Mouse (Mus musculus): Measurements from ENCODE around the gene Adamts10. TPM values are rescaled to one million over a fixed set of nuclear protein-coding genes. Genes with fewer than 3 reads are reported as not detected.
A peak's percentile ranks its signal among the peaks of the same experiment; 100 is the strongest.

The Adamts10 gene
- polyA plus RNA-seq, 1 experiment: not detected

GRCm38 (mm10) chr17:33539878-33540277, 15.9 kb downstream of the Adamts10 start:
- no peak overlapping the region for H3K4me3 ChIP-seq (ENCODE audit: insufficient read depth, low read depth, low read length)
- no peak for TF ChIP-seq POLR2A (IDR thresholded peaks at IDR 0.05; ENCODE audit: insufficient read depth, low read depth, low read length)
- TF ChIP-seq CTCF (IDR thresholded peaks at IDR 0.05; ENCODE audit: insufficient read depth, low read depth, low read length): no peak
- 97% methylated on average over 4 of the region's 4 CpGs for WGBS
- H3K27ac ChIP-seq (ENCODE audit: insufficient read depth, low read depth, low read length): no peak overlapping the region
- H3K4me1 ChIP-seq (ENCODE audit: control insufficient read depth, insufficient read depth, low read length): no peaks in the 10 kb centered on the region

GRCm38 (mm10) chr17:33549212-33549611, 25.2 kb downstream of the Adamts10 start:
- H3K4me3 ChIP-seq (ENCODE audit: insufficient read depth, low read depth, low read length): no peak overlapping the region
- no peak for TF ChIP-seq POLR2A (IDR thresholded peaks at IDR 0.05; ENCODE audit: insufficient read depth, low read depth, low read length)
- no peak for TF ChIP-seq CTCF (IDR thresholded peaks at IDR 0.05; ENCODE audit: insufficient read depth, low read depth, low read length)
- no peaks in the 10 kb centered on the region for H3K4me1 ChIP-seq (ENCODE audit: control insufficient read depth, insufficient read depth, low read length)
- no peak overlapping the region for H3K27ac ChIP-seq (ENCODE audit: insufficient read depth, low read depth, low read length)
- 87% methylated on average over 6 of the region's 6 CpGs for WGBS

- Histone ChIP-seq H3K4me1 (ENCODE audit: control insufficient read depth, insufficient read depth, low read length) (no peaks in the 10 kb centered on the region), H3K27ac (ENCODE audit: insufficient read depth, low read depth, low read length) (no peak overlapping the region), H3K4me3 (ENCODE audit: insufficient read depth, low read depth, low read length) (no peak overlapping the region)
- WGBS: 82% methylated on average over 10 of the region's 10 CpGs
- TF ChIP-seq CTCF (IDR thresholded peaks at IDR 0.05; ENCODE audit: insufficient read depth, low read depth, low read length) (no peak), POLR2A (IDR thresholded peaks at IDR 0.05; ENCODE audit: insufficient read depth, low read depth, low read length) (no peak)
Measured at GRCm38 (mm10) chr17:33550388-33550787, 26.4 kb downstream of the Adamts10 start.

- no peak for TF ChIP-seq POLR2A (IDR thresholded peaks at IDR 0.05; ENCODE audit: insufficient read depth, low read depth, low read length)
- TF ChIP-seq CTCF (IDR thresholded peaks at IDR 0.05; ENCODE audit: insufficient read depth, low read depth, low read length): no peak
- Histone ChIP-seq H3K4me1 (ENCODE audit: control insufficient read depth, insufficient read depth, low read length) (no peaks in the 10 kb centered on the region), H3K4me3 (ENCODE audit: insufficient read depth, low read depth, low read length) (no peak overlapping the region), H3K27ac (ENCODE audit: insufficient read depth, low read depth, low read length) (no peak overlapping the region)
- whole genome bisulfite sequencing: 94% methylated on average over 4 of the region's 4 CpGs
Measured at GRCm38 (mm10) chr17:33552113-33552512, 28.1 kb downstream of the Adamts10 start.

- no peak overlapping the region for H3K27ac ChIP-seq (ENCODE audit: insufficient read depth, low read depth, low read length)
Measured at GRCm38 (mm10) chr17:33552964-33553363, 29.0 kb downstream of the Adamts10 start.

GRCm38 (mm10) chr17:33554536-33554935, 30.5 kb downstream of the Adamts10 start:
- H3K4me1 ChIP-seq (ENCODE audit: control insufficient read depth, insufficient read depth, low read length): no peaks in the 10 kb centered on the region
- no peak overlapping the region for H3K27ac ChIP-seq (ENCODE audit: insufficient read depth, low read depth, low read length)
- TF ChIP-seq CTCF (IDR thresholded peaks at IDR 0.05; ENCODE audit: insufficient read depth, low read depth, low read length) (no peak), POLR2A (IDR thresholded peaks at IDR 0.05; ENCODE audit: insufficient read depth, low read depth, low read length) (no peak)
- WGBS: 96% methylated on average over 1 of the region's 1 CpGs
- H3K4me3 ChIP-seq (ENCODE audit: insufficient read depth, low read depth, low read length): no peak overlapping the region

More at GRCm38 (mm10) chr17:33552964-33553363, 29.0 kb downstream of the Adamts10 start:
- 49% methylated on average over 4 of the region's 4 CpGs for WGBS
- H3K4me3 ChIP-seq (ENCODE audit: insufficient read depth, low read depth, low read length): no peak overlapping the region
- TF ChIP-seq CTCF (IDR thresholded peaks at IDR 0.05; ENCODE audit: insufficient read depth, low read depth, low read length) (peak; percentile 71), POLR2A (IDR thresholded peaks at IDR 0.05; ENCODE audit: insufficient read depth, low read depth, low read length) (no peak)
- no peaks in the 10 kb centered on the region for H3K4me1 ChIP-seq (ENCODE audit: control insufficient read depth, insufficient read depth, low read length)

- WGBS: 34% methylated on average over 6 of the region's 6 CpGs
Measured at GRCm38 (mm10) chr17:33555223-33555855, 31.3 kb downstream of the Adamts10 start, which contains the start of gene Myo1f. Myo1f (plus strand) TSS chr17:33555707.

GRCm38 (mm10) chr17:33557922-33558321, 33.9 kb downstream of the Adamts10 start:
- TF ChIP-seq POLR2A (IDR thresholded peaks at IDR 0.05; ENCODE audit: insufficient read depth, low read depth, low read length) (no peak), CTCF (IDR thresholded peaks at IDR 0.05; ENCODE audit: insufficient read depth, low read depth, low read length) (no peak)
- 86% methylated on average over 4 of the region's 4 CpGs for WGBS
- Histone ChIP-seq H3K4me3 (ENCODE audit: insufficient read depth, low read depth, low read length) (no peak overlapping the region), H3K4me1 (ENCODE audit: control insufficient read depth, insufficient read depth, low read length) (no peaks in the 10 kb centered on the region), H3K27ac (ENCODE audit: insufficient read depth, low read depth, low read length) (no peak overlapping the region)

More at GRCm38 (mm10) chr17:33555223-33555855, 31.3 kb downstream of the Adamts10 start, which contains the start of gene Myo1f:
- no peak within 1 kb of the TSS for H3K27ac ChIP-seq (ENCODE audit: insufficient read depth, low read depth, low read length)
- no peak within 1 kb of the TSS for H3K4me3 ChIP-seq (ENCODE audit: insufficient read depth, low read depth, low read length)
- TF ChIP-seq POLR2A (IDR thresholded peaks at IDR 0.05; ENCODE audit: insufficient read depth, low read depth, low read length) (no peak), CTCF (IDR thresholded peaks at IDR 0.05; ENCODE audit: insufficient read depth, low read depth, low read length) (no peak)
- H3K4me1 ChIP-seq (ENCODE audit: control insufficient read depth, insufficient read depth, low read length): no peaks in the 10 kb centered on the region

GRCm38 (mm10) chr17:33563527-33564076, 39.6 kb downstream of the Adamts10 start:
- H3K4me1 ChIP-seq (ENCODE audit: control insufficient read depth, insufficient read depth, low read length): no peaks in the 10 kb centered on the region
- WGBS: 69% methylated on average over 2 of the region's 2 CpGs
- no peak overlapping the region for H3K4me3 ChIP-seq (ENCODE audit: insufficient read depth, low read depth, low read length)
- TF ChIP-seq CTCF (IDR thresholded peaks at IDR 0.05; ENCODE audit: insufficient read depth, low read depth, low read length): no peak
- no peak for TF ChIP-seq POLR2A (IDR thresholded peaks at IDR 0.05; ENCODE audit: insufficient read depth, low read depth, low read length)
- no peak overlapping the region for H3K27ac ChIP-seq (ENCODE audit: insufficient read depth, low read depth, low read length)

All from olfactory bulb, adult 2 months (tissue).